Mouse (Mus musculus) CH12.LX (cell line): ENCODE measurements around the gene Fyttd1. TPM values are rescaled to one million over a fixed set of nuclear protein-coding genes. Genes with fewer than 3 reads are reported as not detected.

ENCODE experiments used
- DNase-seq: peaks from one replicate; pipeline ENCODE4 v3.0.0-alpha.2; 2013; ENCODE audit errors: extremely low read depth
- H3K27ac ChIP-seq: 2 replicates; pipeline ENCODE4 v1.5.1; 2012; ENCODE audit warnings: low read depth, mild to moderate bottlenecking, control low read depth, moderate library complexity; ENCODE audit not compliant: insufficient read depth
- H3K27me3 ChIP-seq: replicated peaks from 2 replicates; pipeline ENCODE3; 2012; ENCODE audit warnings: inconsistent platforms
- H3K36me3 ChIP-seq, 2 experiments: replicated peaks in 1 of 2; 2 replicates each; pipeline versions ENCODE3 to v1.6.1; 2012; ENCODE audit warnings: inconsistent platforms in 1 of 2, low read length in 1 of 2, mild to moderate bottlenecking in 1 of 2, mixed read lengths in 1 of 2, moderate library complexity in 1 of 2; ENCODE audit not compliant: control insufficient read depth in 1 of 2, insufficient read depth in 1 of 2
- H3K4me1 ChIP-seq, 2 experiments: 2 replicates each; pipeline ENCODE4 v1.6.1; 2012; ENCODE audit warnings: inconsistent platforms in 1 of 2, moderate library complexity in 1 of 2; ENCODE audit not compliant: insufficient read depth in 2 of 2, control insufficient read depth in 1 of 2
- H3K4me2 ChIP-seq: 2 replicates; pipeline ENCODE4 v1.6.1; 2012; ENCODE audit warnings: low read depth, mild to moderate bottlenecking, control low read depth; ENCODE audit not compliant: poor library complexity, insufficient read depth, severe bottlenecking
- H3K4me3 ChIP-seq, 3 experiments: fragments of 150-350 bp in 1 of 3; sonication (generic) in 1 of 3; replicated peaks in 1 of 3; 2 replicates each; pipeline versions ENCODE3 to v1.5.1; 2011 to 2012; ENCODE audit warnings: low read depth in 2 of 3, low read length in 2 of 3, mild to moderate bottlenecking in 2 of 3, moderate library complexity in 2 of 3, control low read depth in 1 of 3, improper control_type of control experiment in 1 of 3, inconsistent platforms in 1 of 3, mixed read lengths in 1 of 3; ENCODE audit not compliant: poor library complexity in 1 of 3
- H3K79me2 ChIP-seq: replicated peaks from 2 replicates; pipeline ENCODE4 v1.6.1; 2012; ENCODE audit warnings: mild to moderate bottlenecking, moderate library complexity; ENCODE audit not compliant: control insufficient read depth, poor library complexity, insufficient read depth, severe bottlenecking; ENCODE audit errors: extremely low read depth
- H3K9ac ChIP-seq: 2 replicates; pipeline ENCODE4 v1.6.1; 2012; ENCODE audit warnings: low read depth, mild to moderate bottlenecking, control low read depth, moderate library complexity; ENCODE audit not compliant: insufficient read depth
- H3K9me3 ChIP-seq: replicated peaks from 2 replicates; pipeline ENCODE3; 2012; ENCODE audit warnings: low read length, inconsistent platforms, mixed read lengths
- CHD2 ChIP-seq: IDR thresholded peaks from 2 replicates; pipeline ENCODE4 v1.6.1; 2011; ENCODE audit warnings: low read length, improper control_type of control experiment
- CTCF ChIP-seq, 2 experiments: IDR thresholded peaks in 1 of 2; conservative IDR thresholded peaks in 1 of 2; 2 replicates each; pipeline ENCODE4 v1.5.1; 2011 to 2012; ENCODE audit warnings: low read depth in 2 of 2, low read length in 2 of 2, improper control_type of control experiment in 1 of 2, inconsistent platforms in 1 of 2, mild to moderate bottlenecking in 1 of 2, moderate library complexity in 1 of 2
- ELF1 ChIP-seq: IDR thresholded peaks from 2 replicates; pipeline ENCODE4 v1.6.1; 2014; ENCODE audit warnings: low read depth, mild to moderate bottlenecking, inconsistent platforms, low read length, improper control_type of control experiment
- HCFC1 ChIP-seq: IDR thresholded peaks from 2 replicates; pipeline ENCODE4 v1.6.1; 2012; ENCODE audit warnings: low read depth, mild to moderate bottlenecking, inconsistent platforms, low read length, improper control_type of control experiment
- JUN ChIP-seq: IDR thresholded peaks from 2 replicates; pipeline ENCODE4 v1.6.1; 2011; ENCODE audit warnings: low read depth, mild to moderate bottlenecking, low read length, improper control_type of control experiment, moderate library complexity; ENCODE audit not compliant: insufficient read depth
- JUND ChIP-seq: conservative IDR thresholded peaks from 2 replicates; pipeline ENCODE4 v1.6.1; 2011; ENCODE audit warnings: low read depth, low read length, improper control_type of control experiment
- MAX ChIP-seq: IDR thresholded peaks from 2 replicates; pipeline ENCODE4 v1.6.1; 2011; ENCODE audit warnings: low read length, improper control_type of control experiment
- MYC ChIP-seq: IDR thresholded peaks from 2 replicates; pipeline ENCODE4 v1.6.1; 2011; ENCODE audit warnings: low read depth, mild to moderate bottlenecking, improper control_type of control experiment, low read length
- NRF1 ChIP-seq: IDR thresholded peaks from 2 replicates; pipeline ENCODE4 v1.6.1; 2014; ENCODE audit warnings: low read depth, mild to moderate bottlenecking, inconsistent platforms, low read length, improper control_type of control experiment, moderate library complexity
- SIN3A ChIP-seq: IDR thresholded peaks from 2 replicates; pipeline ENCODE4 v1.6.1; 2012; ENCODE audit warnings: low read length, improper control_type of control experiment, inconsistent platforms
- SMC3 ChIP-seq: IDR thresholded peaks from 2 replicates; pipeline ENCODE4 v1.6.1; 2011; ENCODE audit warnings: low read depth, low read length, improper control_type of control experiment
- TBP ChIP-seq: conservative IDR thresholded peaks from 2 replicates; pipeline ENCODE4 v1.6.1; 2011; ENCODE audit warnings: low read depth, low read length, improper control_type of control experiment
- UBTF ChIP-seq: IDR thresholded peaks from 2 replicates; pipeline ENCODE4 v1.6.1; 2012; ENCODE audit warnings: low read depth, mild to moderate bottlenecking, inconsistent platforms, low read length, improper control_type of control experiment, moderate library complexity
- USF1 ChIP-seq: IDR thresholded peaks from 2 replicates; pipeline ENCODE4 v1.6.1; 2014; ENCODE audit warnings: low read depth, mild to moderate bottlenecking, inconsistent platforms, low read length, improper control_type of control experiment
- USF2 ChIP-seq: conservative IDR thresholded peaks from 2 replicates; pipeline ENCODE4 v1.6.1; 2011; ENCODE audit warnings: low read depth, low read length, improper control_type of control experiment
- ZKSCAN1 ChIP-seq: IDR thresholded peaks from 2 replicates; pipeline ENCODE4 v1.6.1; 2012; ENCODE audit warnings: low read depth, inconsistent platforms, low read length, improper control_type of control experiment, borderline replicate concordance
- ZMIZ1 ChIP-seq: IDR thresholded peaks from 2 replicates; pipeline ENCODE4 v1.6.1; 2012; ENCODE audit warnings: low read depth, mild to moderate bottlenecking, inconsistent platforms, low read length, improper control_type of control experiment
- dilution Hi-C: fragments of 300-500 bp; cut with MboI; formaldehyde crosslinking; loops from 2 replicates; pipeline ENCODE4 v1.14.3; 2020; ENCODE audit warnings: low sequenced_read_pairs; ENCODE audit not compliant: extremely low pct_unique_long_range_greater_than_20kb, extremely low pct_ligation_motif_present
- in situ Hi-C: fragments of 300-500 bp; cut with MboI; formaldehyde crosslinking; loops from 3 replicates; pipeline ENCODE4 v1.14.3; 2019; ENCODE audit warnings: low sequenced_read_pairs, low pct_ligation_motif_present, low pct_unique_long_range_greater_than_20kb, mixed read lengths
- polyA plus RNA-seq: library from polyadenylated mRNA; unstranded; fragments of >175 nt; gene quantifications from 2 replicates; pipeline ENCODE4 v1.2.1, GENCODE M21; 2012; ENCODE audit warnings: low read depth; ENCODE audit not compliant: insufficient read length
- total RNA-seq, 2 experiments: library from RNA; depleted of rRNA; stranded (reverse); fragments of 300-350 nt in 1 of 2; fragments of >200 nt in 1 of 2; gene quantifications; 2 replicates each; pipeline ENCODE4 v1.2.3; 2012 to 2014

Gene Fyttd1
- total and polyA plus RNA-seq, 3 experiments: 148 to 264 (median 168) TPM

GRCm38 (mm10) chr16:32856751-32857150 lies 20.5 kb upstream of the Fyttd1 start:
- TF ChIP-seq ZKSCAN1 (no peak), USF2 (no peak), ZMIZ1 (no peak), HCFC1 (no peak), JUN (no peak), CTCF (conservative IDR thresholded peaks at IDR 0.05 in 1 of 2, IDR thresholded peaks at IDR 0.05 in 1 of 2; ENCODE audit: low read depth in 2 of 2, low read length in 2 of 2) (no peak), USF1 (no peak), TBP (no peak), NRF1 (no peak), UBTF (no peak), MAX (no peak), SIN3A (no peak), CHD2 (no peak), SMC3 (no peak), MYC (no peak), ELF1 (no peak)
- no peak overlapping the region for H3K9ac ChIP-seq

GRCm38 (mm10) chr16:32858356-32858755 lies 18.9 kb upstream of the Fyttd1 start:
- Histone ChIP-seq H3K4me1 (peaks cover 16 to 83% of the 10 kb centered on the region in 2 experiments), H3K9ac (no peak overlapping the region), H3K4me3 (no peak overlapping the region), H3K36me3 (peaks cover 3 to 48% of the 10 kb centered on the region in 2 experiments), H3K79me2 (0 out of 2 replicates have a peak, but pooled peaks cover 3% of the 10 kb centered on the region), H3K9me3 (no peaks in the 10 kb centered on the region), H3K27ac (no peak overlapping the region), H3K4me2 (no peak overlapping the region), H3K27me3 (no peaks in the 10 kb centered on the region)
- TF ChIP-seq JUN (no peak), JUND (no peak)
- no peak for DNase-seq
- dilution Hi-C loops (no loop called here), in situ Hi-C loops (no loop called here)

More at GRCm38 (mm10) chr16:32856751-32857150, 20.5 kb upstream of the Fyttd1 start:
- dilution Hi-C loops (no loop called here), in situ Hi-C loops (no loop called here)
- no peak overlapping the region for H3K4me3 ChIP-seq
- no peaks in the 10 kb centered on the region for H3K9me3 ChIP-seq
- H3K4me1 ChIP-seq: peaks cover 9 to 68% of the 10 kb centered on the region in 2 experiments; a peak in 3 of 4 replicates
- DNase-seq: no peak
- H3K79me2 ChIP-seq: 0 out of 2 replicates have a peak, but pooled peaks cover 3% of the 10 kb centered on the region
- no peak overlapping the region for H3K4me2 ChIP-seq
- peaks cover 7 to 51% of the 10 kb centered on the region in 2 experiments for H3K36me3 ChIP-seq
- no peaks in the 10 kb centered on the region for H3K27me3 ChIP-seq
- no peak overlapping the region for H3K27ac ChIP-seq
